Mouse (Mus musculus): Measurements from ENCODE around the gene Fgd6.
A peak's percentile ranks its signal among the peaks of the same experiment; 100 is the strongest.

Fgd6 gene

DNA sequence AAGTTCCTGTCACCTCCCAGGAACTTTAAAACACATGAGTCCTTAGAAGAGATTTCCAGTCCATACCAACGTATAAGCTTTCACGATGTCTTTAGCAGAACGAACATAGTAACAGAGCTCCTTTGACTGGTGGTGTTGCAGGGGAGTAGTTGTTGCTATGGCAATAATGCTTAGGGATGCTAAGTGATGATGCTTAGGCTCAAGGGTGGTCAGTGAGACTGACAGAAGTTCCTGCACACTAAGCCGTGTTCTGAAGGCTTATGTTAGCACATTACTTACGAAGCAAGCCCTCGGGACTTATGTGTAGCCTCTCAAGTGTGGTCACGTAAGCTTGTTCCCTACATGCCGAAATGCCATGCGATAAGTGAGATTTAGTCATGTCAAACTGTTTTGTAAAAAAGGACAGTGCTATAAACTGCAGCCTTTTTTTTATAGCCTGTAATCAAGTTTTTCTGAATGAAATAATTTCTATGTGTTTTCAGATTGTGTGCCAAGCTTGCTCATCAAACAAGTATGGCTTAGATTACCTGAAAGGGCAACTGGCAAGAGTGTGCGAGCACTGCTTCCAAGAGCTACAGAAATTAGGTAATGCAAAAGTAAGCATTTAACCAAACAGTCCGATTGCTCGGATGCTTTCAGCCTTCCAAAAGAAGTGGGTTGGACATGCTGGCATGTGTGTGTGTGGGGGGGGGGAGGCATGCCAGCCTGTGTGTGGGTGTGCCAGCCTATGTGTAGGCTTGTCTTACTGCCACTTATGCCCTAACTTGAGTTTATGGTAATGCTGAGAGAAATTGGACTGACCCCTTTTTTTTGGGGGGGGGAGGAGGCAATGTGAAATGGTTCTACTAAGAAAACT, 99.0 kb downstream of the Fgd6 start:
- DNase-seq (ENCODE audit: low spot score in 2 of 2) = no peak

DNA sequence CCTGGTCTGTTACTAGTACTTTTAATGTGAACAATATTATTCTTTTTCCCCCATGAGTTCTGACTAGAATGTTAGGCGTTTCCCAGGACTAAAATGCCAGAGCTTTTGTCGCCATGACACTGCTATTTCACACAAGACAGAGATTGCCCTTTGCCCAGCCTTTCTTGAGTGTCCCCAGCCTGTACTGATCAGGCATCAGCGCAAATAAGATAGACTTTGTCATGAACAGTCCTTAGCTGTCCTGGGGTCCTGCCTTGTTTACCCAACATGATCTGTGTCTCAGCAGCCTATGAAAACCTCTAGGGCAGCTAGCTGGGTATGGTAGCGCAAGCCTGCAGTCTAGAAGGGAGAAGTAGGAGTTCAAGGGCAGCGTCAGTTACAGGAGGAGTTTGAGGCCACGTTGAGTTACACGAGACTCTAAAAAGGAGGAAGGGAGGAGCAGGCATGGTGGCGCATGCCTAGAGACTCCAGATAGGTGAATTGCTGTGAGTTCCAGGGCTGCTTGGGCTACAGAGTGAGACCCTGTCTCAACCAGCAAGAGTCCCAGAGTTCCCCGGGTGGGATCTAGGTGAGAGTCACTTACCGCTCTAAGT, 103.2 kb downstream of the Fgd6 start:
- no peak for DNase-seq (ENCODE audit: low spot score in 2 of 2)

DNA sequence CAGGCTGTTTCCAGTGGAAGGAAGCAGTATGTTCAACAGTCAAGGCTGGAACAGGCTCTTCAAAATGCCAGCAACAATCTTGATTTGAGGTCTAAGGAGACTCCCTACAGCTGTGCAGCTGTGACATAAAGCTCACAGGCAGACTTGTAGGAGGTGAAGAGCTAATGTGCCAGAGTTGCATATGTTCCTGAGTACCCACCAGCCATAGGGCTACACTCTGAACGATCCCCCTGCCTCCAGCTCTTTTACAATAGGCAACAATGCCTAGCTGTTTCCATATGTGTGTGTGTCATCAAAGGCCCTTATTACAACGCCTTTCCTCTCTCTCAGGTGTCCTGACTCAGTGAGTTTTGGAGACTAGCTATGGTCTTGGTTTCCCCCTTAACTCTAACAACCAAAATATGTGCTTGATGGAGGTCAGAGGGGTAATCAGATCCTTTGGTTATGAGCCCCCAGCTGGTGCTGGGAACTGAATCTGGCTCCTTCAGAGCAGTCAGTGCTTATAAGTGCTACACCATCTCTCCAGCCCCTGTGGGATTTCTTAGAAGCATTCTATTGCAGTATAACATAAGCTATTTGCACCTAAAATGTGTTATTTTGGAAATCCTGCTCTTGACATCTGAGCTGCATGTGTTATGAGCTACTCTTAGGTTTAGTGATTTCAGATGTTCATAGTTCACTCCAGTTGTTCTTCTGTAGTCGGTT, 104.6 kb downstream of the Fgd6 start:
- DNase-seq (ENCODE audit: low spot score in 2 of 2) = no peak

DNA sequence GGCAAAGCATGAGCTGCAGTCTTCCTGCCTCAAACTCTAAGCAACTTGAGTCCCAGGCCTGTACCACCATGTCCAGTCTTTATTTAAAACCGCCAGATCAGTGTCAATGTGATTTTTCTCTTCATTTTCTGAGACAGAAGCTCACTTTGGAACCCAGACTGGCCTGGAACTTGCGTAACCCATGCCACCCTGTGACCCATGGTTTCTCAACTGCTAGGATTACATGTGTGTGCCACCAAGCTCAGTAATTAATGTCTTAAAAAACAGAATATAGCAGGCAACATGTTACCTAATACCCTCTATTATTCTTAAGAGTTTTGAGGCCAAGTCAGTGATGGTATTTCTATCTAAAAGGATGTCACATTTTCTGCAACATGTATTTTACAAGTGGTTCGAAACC, 106.6 kb downstream of the Fgd6 start:
- no peak for DNase-seq (ENCODE audit: low spot score in 2 of 2)

- no peak for DNase-seq (ENCODE audit: low spot score in 2 of 2)
Observed at GRCm38 (mm10) chr10:94144581-94144980, 108.8 kb downstream of the Fgd6 start.

- no peak for DNase-seq (ENCODE audit: low spot score in 2 of 2)
Observed at GRCm38 (mm10) chr10:94147391-94147755, 111.6 kb downstream of the Fgd6 start.

DNA sequence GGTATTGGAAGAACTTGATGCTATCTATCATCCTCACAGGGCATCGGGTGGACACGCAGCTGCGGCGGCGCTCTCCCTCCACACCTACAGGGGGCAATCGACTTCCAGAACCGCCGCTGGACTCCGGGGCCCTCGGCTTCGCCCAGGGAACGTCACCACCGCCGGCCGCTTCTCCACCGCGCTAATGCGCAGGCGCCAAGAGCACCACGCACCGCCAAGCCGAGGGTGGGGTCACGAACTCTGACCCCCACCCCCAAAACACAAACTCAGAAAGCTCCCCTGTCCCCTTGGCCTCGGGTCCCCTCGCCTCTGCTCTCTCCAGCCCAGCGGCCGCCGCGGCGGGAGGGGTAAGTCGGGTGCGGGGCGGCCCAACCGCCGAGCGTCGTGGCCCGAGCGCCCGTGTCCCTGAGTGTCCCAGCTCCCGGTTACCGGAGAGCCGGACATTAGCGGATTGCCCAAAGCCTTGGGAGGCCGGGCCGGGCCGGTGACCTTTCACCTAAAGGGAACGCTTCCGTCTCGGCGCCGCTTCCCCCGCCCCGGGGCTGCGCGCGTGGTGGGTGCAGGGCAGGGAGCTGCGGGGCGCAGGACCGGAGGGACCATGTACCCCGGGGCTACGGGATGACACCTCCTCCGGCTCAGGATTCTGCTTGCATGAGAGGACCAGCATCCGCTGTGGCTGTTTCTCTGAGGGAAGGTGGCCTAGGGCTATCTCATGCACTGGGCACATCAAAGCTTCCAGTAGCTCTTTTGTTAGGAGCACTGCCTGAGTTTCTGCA, 112.1 kb downstream of the Fgd6 start, which contains the start of gene Nr2c1:
TSS of gene Nr2c1 (plus strand) at position 268 of the 776 bp plus-strand sequence.
- peak; percentile 87 to 92 for DNase-seq (ENCODE audit: low spot score in 2 of 2)

GRCm38 (mm10) chr10:94151488-94151887, 115.7 kb downstream of the Fgd6 start:
- DNase-seq (ENCODE audit: low spot score in 2 of 2) = no peak

GRCm38 (mm10) chr10:94153841-94154240, 118.0 kb downstream of the Fgd6 start:
- no peak for DNase-seq (ENCODE audit: low spot score in 2 of 2)

DNA sequence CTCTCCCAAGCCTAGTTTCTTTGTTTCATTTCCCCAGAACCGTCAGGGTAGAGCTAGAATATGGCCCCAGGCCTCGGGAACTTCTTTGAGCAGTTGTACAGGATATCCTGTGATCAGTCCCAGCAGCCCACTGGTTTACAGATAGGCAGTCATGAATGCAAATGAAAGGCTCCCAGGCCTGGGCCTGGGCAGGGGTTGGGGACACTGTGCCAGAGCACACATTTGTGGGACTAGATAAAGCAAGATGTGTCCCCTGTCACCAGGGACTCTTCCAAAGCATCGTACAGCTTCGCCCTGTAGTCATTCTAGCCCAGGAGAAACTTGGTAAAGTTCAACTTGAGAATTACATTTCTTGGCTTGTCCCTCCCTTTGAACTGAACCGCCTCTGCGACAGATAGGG, 123.2 kb downstream of the Fgd6 start:
- no peak for DNase-seq (ENCODE audit: low spot score in 2 of 2)

DNA sequence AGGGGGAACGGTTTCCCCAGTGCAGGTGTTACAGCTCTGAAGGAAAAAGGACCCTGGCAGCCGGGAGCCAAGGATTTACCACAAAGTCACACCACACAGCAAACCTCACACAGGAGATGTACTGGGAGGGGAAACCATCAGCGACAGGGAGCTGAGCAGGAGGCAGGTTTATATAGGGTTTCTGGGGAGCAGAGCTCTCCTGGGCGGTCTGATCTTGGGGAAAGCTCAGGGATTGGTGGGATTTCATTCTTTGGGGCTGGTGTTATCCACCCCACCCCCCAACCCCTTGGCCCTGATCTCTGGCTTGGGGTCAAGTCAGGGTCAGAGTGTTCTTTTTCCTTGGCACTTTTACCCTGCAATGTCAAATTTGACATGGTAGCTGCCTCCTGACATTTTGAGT, 123.6 kb downstream of the Fgd6 start:
- DNase-seq (ENCODE audit: low spot score in 2 of 2) = no peak

DNA sequence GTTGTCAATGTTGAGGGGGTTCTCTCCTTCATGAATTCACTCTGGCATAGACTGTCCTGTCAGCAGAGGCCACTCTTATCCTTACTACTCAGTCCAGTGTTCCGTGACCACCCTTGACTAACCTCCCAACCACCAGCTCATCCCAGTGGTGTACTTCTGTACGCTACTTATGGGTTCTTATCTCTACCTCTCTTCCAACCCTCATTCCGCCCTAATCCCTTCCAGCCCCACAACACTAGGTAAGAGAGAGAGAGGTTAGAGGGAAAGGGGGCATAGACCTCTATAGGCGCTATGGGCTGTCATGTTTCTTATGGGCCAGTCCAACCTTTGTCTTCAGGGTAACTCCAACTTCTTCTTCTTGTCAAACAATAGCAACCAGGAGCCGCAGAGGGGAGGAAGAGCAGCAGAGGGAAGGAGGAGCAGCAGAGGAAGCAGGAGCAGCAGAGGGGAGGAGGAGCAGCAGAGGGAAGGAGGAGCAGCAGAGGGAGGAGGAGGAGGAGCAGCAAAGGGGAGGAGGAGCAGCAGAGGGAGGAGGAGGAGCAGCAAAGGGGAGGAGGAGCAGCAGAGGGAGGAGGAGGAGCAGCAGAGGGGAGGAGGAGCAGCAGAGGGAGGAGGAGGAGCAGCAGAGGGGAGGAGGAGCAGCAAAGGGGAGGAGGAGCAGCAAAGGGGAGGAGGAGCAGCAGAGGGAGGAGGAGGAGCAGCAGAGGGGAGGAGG, 125.4 kb downstream of the Fgd6 start:
- no peak for DNase-seq (ENCODE audit: low spot score in 2 of 2)

- no peak for DNase-seq (ENCODE audit: low spot score in 2 of 2)
Observed at GRCm38 (mm10) chr10:94162031-94162430, 126.2 kb downstream of the Fgd6 start.

DNA sequence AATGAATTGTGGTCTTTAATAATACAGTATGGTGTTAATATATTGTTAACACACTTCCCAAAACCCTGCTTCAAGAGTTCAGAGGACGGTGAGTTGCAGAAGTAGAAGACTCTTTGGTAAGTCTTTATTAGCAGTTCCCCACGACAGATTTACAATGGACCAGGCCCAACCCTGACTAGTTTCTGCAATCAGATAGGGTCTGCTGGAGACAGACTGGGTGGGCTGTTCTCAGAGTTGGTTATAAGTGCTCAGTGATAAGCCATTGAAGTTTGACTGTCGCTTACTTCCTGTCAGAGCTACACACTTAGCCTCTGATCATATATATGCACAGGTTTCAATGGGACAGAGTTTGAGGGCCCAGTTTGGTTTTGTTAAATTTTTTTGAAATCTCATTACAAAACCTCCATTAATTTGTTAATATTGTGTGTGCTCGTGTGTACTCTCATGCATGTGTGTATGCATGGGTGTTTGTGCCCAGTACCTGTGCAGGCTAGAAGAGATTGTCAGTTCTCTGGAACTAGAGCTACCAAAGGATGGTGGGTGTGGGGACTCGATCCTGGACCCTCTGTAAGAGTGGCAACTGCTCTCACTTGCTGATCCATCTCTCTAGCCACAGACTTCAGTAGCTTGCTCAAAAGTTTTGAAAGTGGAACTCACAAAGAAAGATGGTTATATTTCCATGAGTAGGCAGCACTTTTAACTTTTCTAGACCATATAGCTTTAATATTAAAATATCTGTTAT, 128.5 kb downstream of the Fgd6 start:
- no peak for DNase-seq (ENCODE audit: low spot score in 2 of 2)

GRCm38 (mm10) chr10:94165426-94165825, 129.6 kb downstream of the Fgd6 start:
- DNase-seq (ENCODE audit: low spot score in 2 of 2) = no peak

DNA sequence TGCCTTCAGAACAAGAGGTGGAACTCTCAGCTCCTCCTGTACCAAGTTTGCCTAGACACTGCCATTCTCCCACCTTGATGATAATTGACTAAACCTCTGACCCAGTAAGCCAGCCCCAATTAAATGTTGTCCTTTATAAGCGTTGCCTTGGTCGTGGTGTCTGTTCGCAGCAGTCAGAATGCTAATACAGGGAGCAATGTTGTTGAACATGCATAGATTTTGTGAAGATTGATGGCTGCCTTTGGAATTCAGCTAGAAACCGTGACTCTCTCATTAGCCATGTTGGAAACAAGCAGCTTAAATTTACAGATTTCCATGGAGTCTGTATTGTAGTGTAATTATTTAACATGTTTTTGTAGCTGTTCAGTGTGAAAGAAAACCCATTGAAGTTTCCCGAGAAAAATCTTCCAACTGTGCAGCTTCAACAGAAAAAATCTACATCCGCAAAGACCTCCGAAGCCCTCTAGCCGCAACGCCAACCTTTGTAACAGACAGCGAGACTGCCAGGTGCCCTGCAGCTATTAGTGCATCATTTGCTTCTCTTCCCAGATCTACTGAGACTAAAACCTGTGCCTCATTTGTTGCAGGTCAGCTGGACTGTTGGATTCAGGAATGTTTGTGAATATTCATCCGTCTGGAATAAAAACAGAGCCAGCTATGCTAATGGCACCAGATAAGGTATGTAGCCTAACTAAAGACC, 131.4 kb downstream of the Fgd6 start:
- DNase-seq (ENCODE audit: low spot score in 2 of 2) = no peak

GRCm38 (mm10) chr10:94171440-94172130, 135.8 kb downstream of the Fgd6 start:
- no peak for DNase-seq (ENCODE audit: low spot score in 2 of 2)

GRCm38 (mm10) chr10:94172137-94172536, 136.3 kb downstream of the Fgd6 start:
- no peak for DNase-seq (ENCODE audit: low spot score in 2 of 2)

- DNase-seq (ENCODE audit: low spot score in 2 of 2) = no peak
Observed at GRCm38 (mm10) chr10:94172706-94173105, 136.9 kb downstream of the Fgd6 start.
